Mouse (Mus musculus) heart, embryonic 13.5 days (tissue): ENCODE measurements around the gene 1700024P04Rik. TPM values are rescaled to one million over a fixed set of nuclear protein-coding genes. Genes with fewer than 3 reads are reported as not detected.

Experiments used
- ATAC-seq: fragments of 200-750 bp; cut with Nextera tagmentation; 2 replicates; pipeline ENCODE4 v1.8.0; 2017; ENCODE audit warnings: moderate TSS enrichment; ENCODE audit not compliant: insufficient number of reproducible peaks, low FRiP score, low TSS enrichment; ENCODE audit errors: extremely low read depth
- H3K27ac ChIP-seq: fragments of 300-500 bp; sonication (generic); replicated peaks from 2 replicates; pipeline ENCODE4 v1.5.1; 2015; ENCODE audit warnings: moderate library complexity, mild to moderate bottlenecking, inconsistent platforms
- H3K27me3 ChIP-seq: fragments of 300-500 bp; sonication (generic); replicated peaks from 2 replicates; pipeline ENCODE4 v1.6.1; 2015; ENCODE audit warnings: mild to moderate bottlenecking, inconsistent platforms
- H3K36me3 ChIP-seq: fragments of 300-500 bp; sonication (generic); 2 replicates; pipeline ENCODE4 v1.6.1; 2015; ENCODE audit warnings: mild to moderate bottlenecking, inconsistent platforms
- H3K4me1 ChIP-seq: fragments of 300-500 bp; sonication (generic); 2 replicates; pipeline ENCODE4 v1.6.1; 2015; ENCODE audit warnings: inconsistent platforms
- H3K4me2 ChIP-seq: fragments of 300-500 bp; sonication (generic); 2 replicates; pipeline ENCODE4 v1.6.1; 2015; ENCODE audit warnings: inconsistent platforms, mild to moderate bottlenecking, moderate library complexity
- H3K4me3 ChIP-seq: fragments of 300-500 bp; sonication (generic); 2 replicates; pipeline ENCODE4 v1.5.1; 2015; ENCODE audit warnings: moderate library complexity, mild to moderate bottlenecking, inconsistent platforms
- H3K9ac ChIP-seq: fragments of 300-500 bp; sonication (generic); 2 replicates; pipeline ENCODE4 v1.6.1; 2015; ENCODE audit warnings: inconsistent platforms, mild to moderate bottlenecking, moderate library complexity
- H3K9me3 ChIP-seq: fragments of 300-500 bp; sonication (generic); 2 replicates; pipeline ENCODE4 v1.6.1; 2016; ENCODE audit warnings: inconsistent platforms
- WGBS: fragments of 180-500 bp; shearing (Covaris S2); methylation state at CpG from one replicate; pipeline ENCODE4 v1.1.7; 2015; ENCODE audit warnings: mixed read lengths; 5-methylcytosine and 5-hydroxymethylcytosine counted together
- polyA plus RNA-seq: library from polyadenylated mRNA; unstranded; fragments of >200 nt; fragmentation: Nextera tagmentation; extraction: Ambion mirVana; gene quantifications from 2 replicates; pipeline ENCODE4 v1.2.1, GENCODE M21; 2015

1700024P04Rik gene
- not detected in 2 replicates for polyA plus RNA-seq

DNA sequence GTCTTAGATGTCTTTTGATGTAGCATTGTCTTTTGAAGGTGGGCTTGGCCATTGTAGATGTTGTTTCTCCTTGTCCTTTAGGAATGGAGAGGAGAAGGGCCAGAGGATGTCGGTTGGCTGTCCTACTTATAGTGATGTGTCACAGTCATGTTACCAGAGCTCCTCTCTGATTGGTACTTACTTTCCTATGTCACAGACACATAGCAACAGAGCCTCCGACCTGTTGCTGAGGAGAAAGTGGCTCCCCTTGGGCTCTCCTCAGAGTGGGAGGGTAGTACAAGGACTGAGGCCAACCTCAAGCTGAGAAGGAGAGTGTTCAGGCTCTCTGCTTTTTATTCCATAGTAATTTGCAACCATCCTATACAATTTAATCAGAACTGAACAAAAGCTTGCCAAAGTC lies at the start of gene 1700024P04Rik:
1700024P04Rik (minus strand) TSS at position 101 of the 400 bp plus-strand sequence.
- Histone ChIP-seq H3K4me3 (no peak within 1 kb of the TSS), H3K4me1 (no peaks in the 10 kb centered on the region), H3K36me3 (no peaks in the 10 kb centered on the region), H3K4me2 (no peak within 1 kb of the TSS), H3K9ac (no peak within 1 kb of the TSS), H3K9me3 (no peaks in the 10 kb centered on the region), H3K27me3 (no peaks in the 10 kb centered on the region), H3K27ac (no peak within 1 kb of the TSS)
- no peak for ATAC-seq
- 58% methylated on average over 2 of the region's 2 CpGs for WGBS

DNA sequence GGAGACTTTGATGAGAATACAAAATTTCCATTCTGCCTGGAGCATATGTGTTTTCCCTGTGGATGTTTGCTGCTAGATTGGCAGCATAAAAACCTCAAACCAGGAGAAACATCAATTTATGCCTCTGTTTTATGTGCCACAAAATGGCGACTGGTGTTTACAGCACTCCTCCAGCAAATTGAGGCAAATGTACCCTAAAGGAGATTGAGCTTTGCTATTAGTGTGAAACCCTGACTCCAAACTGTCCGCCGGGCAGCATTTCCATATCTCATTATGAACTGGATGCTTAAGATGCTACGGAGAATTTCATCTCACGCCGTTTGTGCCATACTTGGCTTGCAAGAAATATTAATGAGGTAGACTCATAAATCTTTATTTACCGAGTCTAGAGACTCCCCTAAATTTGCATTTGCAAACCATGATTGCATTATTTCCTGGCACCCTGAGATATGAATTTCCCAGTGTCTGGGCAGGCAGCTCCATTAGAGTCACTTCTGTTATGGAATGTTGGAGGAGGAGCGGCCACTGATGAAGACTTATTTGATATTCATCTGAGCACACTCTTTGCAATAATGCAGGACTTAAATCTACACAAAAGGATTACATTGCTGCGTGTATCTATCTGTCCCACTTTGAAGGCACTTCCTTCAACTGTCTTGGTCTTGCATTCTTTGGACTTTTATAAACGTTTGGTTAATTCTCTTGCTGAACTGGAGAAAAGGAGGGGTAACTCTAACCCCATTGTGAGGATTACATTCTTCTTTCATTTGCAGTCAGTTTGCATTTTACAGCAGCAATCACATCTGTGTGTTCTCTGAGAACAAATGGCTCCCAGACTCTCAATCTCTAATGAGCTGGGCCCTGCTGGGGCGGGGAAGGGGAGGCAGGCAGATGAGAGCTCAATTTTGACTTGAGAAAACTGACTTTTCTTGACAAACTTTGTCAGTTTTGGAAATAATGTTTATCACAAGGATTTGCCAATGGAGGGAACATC lies 47.2 kb upstream of the 1700024P04Rik start:
- Histone ChIP-seq H3K9ac (no peak overlapping the region), H3K4me1 (peaks cover 4% of the 10 kb centered on the region; the same call in 1 of the 2 replicates), H3K9me3 (no peaks in the 10 kb centered on the region), H3K4me2 (no peak overlapping the region), H3K36me3 (no peaks in the 10 kb centered on the region), H3K27ac (no peak overlapping the region), H3K4me3 (no peak overlapping the region), H3K27me3 (peaks cover 8% of the 10 kb centered on the region; the same call in 1 of the 2 replicates)
- no peak for ATAC-seq
- 73% methylated on average over 11 of the region's 11 CpGs for WGBS

DNA sequence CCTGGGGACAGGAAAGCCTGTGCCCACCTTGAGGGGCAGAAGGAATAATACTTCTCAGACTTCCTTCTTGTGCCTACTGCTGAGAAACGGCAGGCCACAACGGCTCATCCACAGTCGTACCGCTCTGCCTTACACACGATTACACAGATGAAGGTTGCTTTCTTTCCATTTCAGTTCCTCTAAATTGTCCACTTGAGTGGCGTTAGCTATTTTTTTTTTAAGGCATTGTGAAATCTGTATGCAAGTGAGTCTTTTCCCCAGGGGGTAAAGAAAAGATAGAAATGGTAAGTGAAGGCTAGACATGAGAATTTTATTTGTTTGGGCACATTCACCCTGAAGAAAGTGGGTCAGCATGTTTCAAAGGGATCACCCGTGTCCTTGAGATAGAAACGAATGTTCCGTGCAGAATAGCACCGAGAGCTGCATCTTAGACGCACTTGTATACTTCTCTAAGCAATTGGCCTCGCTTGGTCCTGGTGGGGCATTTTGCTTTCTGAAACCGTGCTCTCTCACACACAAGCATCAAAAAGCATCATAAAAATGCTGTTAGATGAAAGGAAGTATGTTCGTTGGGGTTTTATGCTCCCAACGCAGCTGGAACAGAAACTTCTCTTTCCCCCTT lies 46.3 kb upstream of the 1700024P04Rik start:
- Histone ChIP-seq H3K9me3 (no peaks in the 10 kb centered on the region), H3K27ac (no peak overlapping the region), H3K4me3 (no peak overlapping the region), H3K9ac (no peak overlapping the region), H3K4me2 (no peak overlapping the region), H3K36me3 (no peaks in the 10 kb centered on the region), H3K4me1 (peaks cover 4% of the 10 kb centered on the region; the same call in 1 of the 2 replicates), H3K27me3 (peaks cover 8% of the 10 kb centered on the region; the same call in 1 of the 2 replicates)
- ATAC-seq = no peak
- 74% methylated on average over 15 of the region's 15 CpGs for WGBS

DNA sequence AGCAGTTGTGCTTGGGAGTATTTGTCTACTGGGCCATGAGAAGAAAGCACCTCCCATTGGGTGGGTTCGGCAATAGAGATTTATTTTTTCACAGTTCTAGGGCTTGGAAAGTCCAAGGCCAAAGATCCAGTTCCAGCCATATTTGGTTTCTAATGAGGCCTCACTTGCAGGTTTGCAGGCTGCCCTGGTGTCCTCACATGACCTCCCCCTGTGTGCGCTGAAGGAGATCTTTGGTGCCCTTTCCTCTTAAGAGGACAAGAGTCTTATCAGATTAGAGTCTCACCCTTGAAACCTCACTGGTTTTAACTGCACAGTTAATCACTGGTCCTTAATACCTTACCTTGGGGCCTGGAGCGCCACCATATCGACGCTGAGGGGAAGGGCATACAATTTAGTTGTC lies 40.9 kb upstream of the 1700024P04Rik start:
- Histone ChIP-seq H3K4me1 (peaks cover 8% of the 10 kb centered on the region), H3K27me3 (peaks cover under 1% of the 10 kb centered on the region; the same call in 1 of the 2 replicates), H3K9me3 (no peaks in the 10 kb centered on the region), H3K9ac (no peak overlapping the region), H3K4me2 (no peak overlapping the region), H3K4me3 (no peak overlapping the region), H3K27ac (no peak overlapping the region), H3K36me3 (no peaks in the 10 kb centered on the region)
- WGBS = 66% methylated on average over 5 of the region's 5 CpGs
- no peak for ATAC-seq

DNA sequence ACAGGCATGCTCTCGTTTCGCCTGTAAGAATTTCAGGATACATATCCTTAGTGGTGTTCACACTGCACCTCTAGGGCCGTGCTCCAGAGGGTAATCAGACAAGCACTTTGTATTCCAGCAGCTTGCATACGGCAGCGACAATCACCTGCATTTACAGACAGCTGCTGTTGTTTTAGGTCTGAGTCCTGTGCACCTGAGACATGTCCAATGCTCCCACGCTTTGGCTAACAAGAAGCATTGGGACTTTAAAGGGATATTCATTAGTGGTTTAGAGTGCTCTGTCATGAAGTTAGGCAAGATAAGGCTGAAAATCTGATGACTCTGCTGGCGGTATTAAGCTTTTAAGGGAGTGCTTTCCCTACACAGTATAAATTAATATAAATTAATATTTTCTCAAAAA lies 37.7 kb upstream of the 1700024P04Rik start:
- H3K4me1 ChIP-seq = peaks cover 18% of the 10 kb centered on the region
- ATAC-seq = no peak
- WGBS = 64% methylated on average over 7 of the region's 7 CpGs
- H3K9me3 ChIP-seq = no peaks in the 10 kb centered on the region
- H3K4me3 ChIP-seq = no peak overlapping the region
- H3K27me3 ChIP-seq = no peaks in the 10 kb centered on the region
- no peak overlapping the region for H3K9ac ChIP-seq
- no peak overlapping the region for H3K27ac ChIP-seq
- H3K4me2 ChIP-seq = no peak overlapping the region
- H3K36me3 ChIP-seq = no peaks in the 10 kb centered on the region

DNA sequence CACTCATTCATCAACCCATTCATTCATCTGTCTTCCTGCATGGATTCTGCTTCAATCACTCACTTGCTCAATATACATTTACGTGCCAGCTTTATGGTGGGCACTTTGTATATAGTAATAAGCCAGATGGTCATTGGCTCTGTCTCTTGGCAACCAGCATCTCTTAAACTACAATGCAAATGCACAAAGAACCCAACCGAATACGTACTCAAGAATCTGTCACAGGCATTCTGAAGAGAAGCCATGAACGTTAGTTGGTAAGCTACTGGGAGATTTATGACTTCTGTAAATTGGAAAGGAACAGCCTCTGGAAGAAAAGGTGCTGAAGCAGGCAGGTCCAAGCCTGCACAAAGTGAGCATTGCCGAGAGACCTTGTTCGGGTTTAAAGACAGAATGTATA lies 36.8 kb upstream of the 1700024P04Rik start:
- peaks cover 18% of the 10 kb centered on the region for H3K4me1 ChIP-seq

DNA sequence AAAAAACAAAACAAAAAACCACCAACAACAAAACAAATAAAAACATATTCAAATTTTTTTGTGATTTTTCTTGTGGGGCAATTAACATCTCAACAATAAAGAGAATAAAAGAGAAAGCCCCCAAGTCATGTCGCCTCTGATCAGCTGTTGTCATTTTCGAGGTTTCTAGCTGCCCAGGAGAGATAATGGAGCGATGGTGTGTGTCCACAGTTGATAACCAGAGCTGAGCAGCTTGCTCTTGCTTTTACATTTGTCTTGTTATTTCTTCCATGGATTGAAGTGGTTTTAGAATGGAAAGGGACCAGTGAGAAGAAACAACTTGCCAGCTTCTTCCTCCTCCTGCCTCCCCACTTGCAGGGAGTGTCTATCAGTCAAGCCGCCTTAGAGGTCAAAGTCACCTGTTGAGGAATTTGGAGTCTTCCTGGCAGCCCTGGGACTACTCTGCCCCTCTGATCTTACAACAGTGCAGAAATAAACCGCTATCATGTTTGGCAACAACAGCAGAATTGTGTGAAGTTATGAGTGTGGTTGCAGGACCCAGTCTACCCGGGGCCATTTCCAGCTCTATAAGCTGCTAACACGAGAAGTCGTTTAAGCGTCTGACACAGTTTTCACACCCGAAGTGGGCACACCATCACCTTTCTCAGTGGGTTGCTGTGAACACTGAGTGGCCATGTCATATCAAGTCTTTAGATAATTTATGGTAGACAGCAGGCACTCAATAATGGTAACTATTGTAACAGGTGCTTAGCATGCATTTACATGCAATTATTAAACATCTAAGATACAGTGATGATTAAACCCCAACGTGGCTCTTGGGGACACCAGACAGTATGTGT lies 35.7 kb upstream of the 1700024P04Rik start:
- ATAC-seq = no peak

More for the DNA sequence above, 36.8 kb upstream of the 1700024P04Rik start:
- H3K9me3 ChIP-seq = no peaks in the 10 kb centered on the region
- no peak overlapping the region for H3K27ac ChIP-seq
- WGBS = 83% methylated on average over 6 of the region's 6 CpGs
- H3K36me3 ChIP-seq = no peaks in the 10 kb centered on the region
- no peak overlapping the region for H3K9ac ChIP-seq
- no peaks in the 10 kb centered on the region for H3K27me3 ChIP-seq
- H3K4me3 ChIP-seq = no peak overlapping the region
- no peak for ATAC-seq
- no peak overlapping the region for H3K4me2 ChIP-seq

DNA sequence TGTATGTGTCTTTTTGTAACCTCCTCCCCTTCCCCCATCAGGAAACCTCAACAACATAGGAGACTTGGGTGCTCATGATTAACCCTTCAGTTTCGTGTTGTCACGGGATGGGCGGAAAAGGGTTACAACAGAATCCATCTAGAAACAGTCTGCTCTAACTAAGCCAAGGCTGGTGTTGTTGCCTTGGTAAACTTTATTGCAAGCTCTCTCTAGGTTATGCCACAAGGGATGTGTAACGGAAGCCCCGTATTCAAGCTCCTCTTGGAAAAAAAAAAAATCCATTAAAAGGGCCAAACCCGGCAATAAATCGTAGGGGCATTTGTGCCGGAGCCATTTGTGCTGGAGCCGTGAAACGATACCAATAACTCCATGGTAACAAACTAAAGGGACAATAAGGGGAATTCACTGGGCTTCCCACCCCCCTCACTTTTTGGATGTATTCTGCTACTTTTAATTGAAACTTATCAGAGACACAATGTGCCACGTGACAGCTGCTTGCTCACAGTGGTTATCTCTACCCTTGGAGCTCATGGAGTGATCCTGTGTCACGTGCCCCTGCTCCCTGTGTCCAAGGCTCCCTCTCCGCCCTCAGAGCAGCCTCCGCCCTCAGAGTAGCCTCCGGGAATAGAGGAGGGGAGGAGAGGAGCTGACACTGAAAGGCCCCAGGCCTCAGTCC lies 34.3 kb upstream of the 1700024P04Rik start:
- 62% methylated on average over 15 of the region's 15 CpGs for WGBS
- Histone ChIP-seq H3K9ac (0 out of 2 replicates have a peak overlapping the region, but pooled peaks have one; percentile 16), H3K27ac (peak overlapping the region; percentile 48), H3K4me1 (peaks cover 18% of the 10 kb centered on the region), H3K36me3 (no peaks in the 10 kb centered on the region), H3K4me3 (no peak overlapping the region), H3K4me2 (no peak overlapping the region; the same call in 1 of the 2 replicates), H3K9me3 (no peaks in the 10 kb centered on the region), H3K27me3 (no peaks in the 10 kb centered on the region)
- peak; percentile 85 for ATAC-seq

More for the DNA sequence above, 35.7 kb upstream of the 1700024P04Rik start:
- Histone ChIP-seq H3K36me3 (no peaks in the 10 kb centered on the region), H3K9ac (no peak overlapping the region), H3K4me3 (no peak overlapping the region), H3K4me1 (peaks cover 18% of the 10 kb centered on the region), H3K27me3 (no peaks in the 10 kb centered on the region), H3K9me3 (no peaks in the 10 kb centered on the region), H3K27ac (peak overlapping the region; percentile 53), H3K4me2 (peak overlapping the region; percentile 16)
- 65% methylated on average over 11 of the region's 11 CpGs for WGBS

DNA sequence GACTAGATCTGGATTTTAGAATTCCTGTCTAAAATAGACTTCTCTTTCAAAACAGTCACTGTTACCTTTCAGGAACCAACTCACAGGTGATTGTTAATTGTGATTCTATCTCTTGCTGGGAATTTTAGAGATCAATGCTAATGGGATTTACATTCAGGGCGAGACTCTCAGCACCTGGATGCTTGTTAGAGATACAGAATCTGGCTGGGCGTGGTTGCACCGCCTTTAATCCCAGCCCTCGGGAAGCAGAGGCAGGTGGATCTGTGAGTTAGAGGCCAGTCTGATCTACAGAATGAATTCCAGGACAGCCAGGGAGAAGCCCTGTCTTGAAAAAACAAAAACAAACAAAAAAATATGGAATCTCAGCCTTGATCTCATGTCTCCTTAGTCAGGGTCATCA lies 32.3 kb upstream of the 1700024P04Rik start:
- Histone ChIP-seq H3K9me3 (no peaks in the 10 kb centered on the region), H3K36me3 (no peaks in the 10 kb centered on the region), H3K4me1 (peaks cover 18% of the 10 kb centered on the region), H3K4me3 (no peak overlapping the region), H3K4me2 (no peak overlapping the region), H3K27ac (no peak overlapping the region), H3K27me3 (no peaks in the 10 kb centered on the region), H3K9ac (no peak overlapping the region)
- ATAC-seq = no peak
- 60% methylated on average over 4 of the region's 4 CpGs for WGBS

DNA sequence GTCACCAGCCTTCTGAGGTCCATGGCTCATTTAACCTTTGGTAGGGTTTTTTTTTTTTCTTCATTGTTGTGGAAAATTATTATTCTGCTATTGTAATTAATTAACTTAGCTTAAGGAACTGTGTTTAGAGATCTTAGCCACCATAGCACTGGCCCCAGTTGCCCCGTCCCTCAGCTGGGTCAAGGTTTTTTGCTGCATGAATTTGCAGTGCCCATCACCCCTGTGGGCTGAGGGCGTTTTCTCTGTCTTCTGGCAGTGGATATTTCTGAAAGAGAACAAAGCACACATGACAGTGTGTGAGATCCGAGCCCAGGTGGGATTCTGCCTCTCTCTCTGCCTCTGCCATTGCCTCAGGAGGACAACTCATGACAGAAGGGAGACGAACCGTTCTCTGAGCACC lies 28.5 kb upstream of the 1700024P04Rik start:
- Histone ChIP-seq H3K9ac (no peak overlapping the region), H3K4me1 (peaks cover 5% of the 10 kb centered on the region), H3K4me2 (no peak overlapping the region), H3K27ac (no peak overlapping the region), H3K27me3 (no peaks in the 10 kb centered on the region), H3K4me3 (no peak overlapping the region), H3K36me3 (no peaks in the 10 kb centered on the region), H3K9me3 (no peaks in the 10 kb centered on the region)
- 80% methylated on average over 5 of the region's 5 CpGs for WGBS
- ATAC-seq = no peak
